14 mouse cellular contexts compared by ENCODE assay signal in genomic region chr5:100909691-100910090, GRCm38 (mm10).
DNase-seq lines count a peak whose midpoint lies in the region; ATAC-seq and TF ChIP-seq lines count a peak whose summit lies in the region.
"Had no signal": no experiment of that assay in that cellular context is flagged by ENCODE, and none has a peak within 500 bp of the region (broad histone marks: within the 10 kb centered on the region; RNA-seq: fewer than 3 reads in every experiment).

No protein-coding gene starts in this region.

- TF ChIP-seq CTCF in gastrocnemius, adult 2 months (IDR thresholded peaks at IDR 0.05) = no peak

- peaks cover 11% of the 10 kb centered on the region for H3K4me1 ChIP-seq in heart, embryonic 13.5 days
- H3K4me1 ChIP-seq: forebrain, embryonic 15.5 days had no signal

- H3K9me3 ChIP-seq in heart, embryonic 13.5 days = no peaks in the 10 kb centered on the region; the same call in 1 of the 2 replicates
- H3K9me3 ChIP-seq: forebrain, embryonic 15.5 days had no signal

- WGBS in heart, embryonic 13.5 days = 47% methylated on average over 11 of the region's 11 CpGs

- no peaks in the 10 kb centered on the region for H3K36me3 ChIP-seq in heart, embryonic 13.5 days
- H3K36me3 ChIP-seq: forebrain, embryonic 15.5 days had no signal

- H3K4me2 ChIP-seq in heart, embryonic 13.5 days = peak overlapping the region; percentile 29
- H3K4me2 ChIP-seq: forebrain, embryonic 15.5 days had no signal

- H3K9ac ChIP-seq in heart, embryonic 13.5 days = no peak overlapping the region
- H3K9ac ChIP-seq: forebrain, embryonic 15.5 days had no signal

- H3K27ac ChIP-seq in gastrocnemius, adult 2 months = peak overlapping the region; percentile 67
- H3K27ac ChIP-seq in heart, embryonic 13.5 days (replicated peaks) = peak overlapping the region; percentile 58
- H3K27ac ChIP-seq: forebrain, embryonic 15.5 days had no signal

- H3K4me3 ChIP-seq in gastrocnemius, adult 2 months = no peak overlapping the region; the same call in 1 of the 2 replicates
- no peak overlapping the region for H3K4me3 ChIP-seq in heart, embryonic 13.5 days
- H3K4me3 ChIP-seq: forebrain, embryonic 15.5 days had no signal

- ATAC-seq in heart, embryonic 13.5 days (ENCODE audit: extremely low read depth, insufficient number of reproducible peaks, low FRiP score, low TSS enrichment) = no peak
- ATAC-seq: forebrain, embryonic 15.5 days; hindbrain, embryonic 16.5 days had no signal

- peak; percentile 55 for DNase-seq in gastrocnemius, adult 2 months
- no peak for DNase-seq in gastrocnemius, postnatal 36 days
- DNase-seq in heart, adult 18-20 months = peak; percentile 61 to 78
- DNase-seq in heart, postnatal 4 days = peak; percentile 58
- DNase-seq in embryo, embryonic 11 days = no peak
- no peak for DNase-seq in spleen, adult 12 weeks (ENCODE audit: low spot score)
- DNase-seq: adrenal gland, adult 2 months; cerebellum, postnatal 10 days; kidney, postnatal 36 days; lung, postnatal 14 days; thymus, postnatal 4 days had no signal

- intact Hi-C loops in gastrocnemius, adult 2 months (cut with DNase I) = loop anchor here (5.0 kb wide), 1 partner anchor 47 kb away; no protein-coding TSS in a partner anchor
- intact Hi-C loops in gastrocnemius, postnatal 36 days (cut with DNase I) = no loop called here

- H3K27me3 ChIP-seq in heart, embryonic 13.5 days (replicated peaks) = 0 out of 2 replicates have a peak, but pooled peaks cover 5% of the 10 kb centered on the region
- H3K27me3 ChIP-seq: forebrain, embryonic 15.5 days had no signal

Comparison
In these comparisons a context has a peak if more than half of its experiments do, and no peak if none do; other contexts are left out.
1. DNase-seq: peak in gastrocnemius, adult 2 months (single experiment), heart, adult 18-20 months (2 of 2) and heart, postnatal 4 days (single experiment); none in gastrocnemius, postnatal 36 days (0 of 2), embryo, embryonic 11 days (single experiment) and spleen, adult 12 weeks (single experiment).